ENCODE assay signal across 11 mouse cellular contexts in genomic region chr12:75648281-75648680, GRCm38 (mm10). TPM values are rescaled to one million over a fixed set of nuclear protein-coding genes. Genes with fewer than 3 reads are reported as not detected.
DNase-seq lines count a peak whose midpoint lies in the region; ATAC-seq lines count a peak whose summit lies in the region.
"Had no signal": no experiment of that assay in that cellular context is flagged by ENCODE, and none has a peak within 500 bp of the region (broad histone marks: within the 10 kb centered on the region; RNA-seq: fewer than 3 reads in every experiment).

No protein-coding gene starts in this region.

- H3K4me2 ChIP-seq in midbrain, embryonic 11.5 days = no peak overlapping the region
- H3K4me2 ChIP-seq in midbrain, embryonic 15.5 days = no peak overlapping the region
- H3K4me2 ChIP-seq: heart, embryonic 15.5 days had no signal

- peaks cover 8% of the 10 kb centered on the region for H3K36me3 ChIP-seq in midbrain, embryonic 10.5 days
- H3K36me3 ChIP-seq in midbrain, embryonic 11.5 days (ENCODE audit: control insufficient read depth, insufficient read depth, low read length) = no peaks in the 10 kb centered on the region
- H3K36me3 ChIP-seq in midbrain, embryonic 15.5 days (replicated peaks) = no peaks in the 10 kb centered on the region
- H3K36me3 ChIP-seq: heart, embryonic 15.5 days had no signal

- no peaks in the 10 kb centered on the region for H3K27me3 ChIP-seq in midbrain, embryonic 10.5 days (ENCODE audit: low read depth, poor library complexity, severe bottlenecking)
- no peaks in the 10 kb centered on the region for H3K27me3 ChIP-seq in midbrain, embryonic 11.5 days (ENCODE audit: control insufficient read depth, insufficient read depth, low read length)
- no peaks in the 10 kb centered on the region for H3K27me3 ChIP-seq in midbrain, embryonic 15.5 days (replicated peaks)
- H3K27me3 ChIP-seq: heart, embryonic 15.5 days had no signal

- ATAC-seq in midbrain, embryonic 11.5 days (ENCODE audit: low FRiP score) = no peak
- ATAC-seq in midbrain, embryonic 15.5 days (replicated peaks) = no peak

- H3K4me1 ChIP-seq in midbrain, embryonic 10.5 days = peaks cover 16% of the 10 kb centered on the region
- H3K4me1 ChIP-seq in midbrain, embryonic 11.5 days (ENCODE audit: control insufficient read depth, insufficient read depth, low read length) = peaks cover 5% of the 10 kb centered on the region; the same call in 1 of the 2 replicates
- peaks cover 16% of the 10 kb centered on the region for H3K4me1 ChIP-seq in midbrain, embryonic 15.5 days

- no peak overlapping the region for H3K4me3 ChIP-seq in midbrain, embryonic 10.5 days
- H3K4me3 ChIP-seq in midbrain, embryonic 11.5 days (ENCODE audit: low read depth, low read length) = no peak overlapping the region
- H3K4me3 ChIP-seq in midbrain, embryonic 15.5 days = no peak overlapping the region
- H3K4me3 ChIP-seq: heart, embryonic 15.5 days had no signal

- H3K9ac ChIP-seq in midbrain, embryonic 11.5 days (ENCODE audit: low read length) = no peak overlapping the region
- no peak overlapping the region for H3K9ac ChIP-seq in midbrain, embryonic 15.5 days
- H3K9ac ChIP-seq: heart, embryonic 15.5 days had no signal

- DNase-seq in heart, adult 11 months = peak; percentile 84
- no peak for DNase-seq in heart, postnatal 4 days
- DNase-seq in midbrain, embryonic 10.5 days (ENCODE audit: low spot score) = no peak
- DNase-seq in midbrain, embryonic 11.5 days (ENCODE audit: low spot score, missing footprints) = no peak
- peak; percentile 64 for DNase-seq in ZHBTc4 (ENCODE audit: low read depth, low spot score)
- no peak for DNase-seq in spleen, postnatal 14 days (ENCODE audit: low spot score in 2 of 2)
- no peak for DNase-seq in gastrocnemius, postnatal 25 days
- DNase-seq: cerebellum, adult 8-10 months; kidney, postnatal 10 days had no signal

- H3K27ac ChIP-seq in midbrain, embryonic 10.5 days (replicated peaks) = peak overlapping the region; percentile 61; the same call in 1 of the 2 replicates
- no peak overlapping the region for H3K27ac ChIP-seq in midbrain, embryonic 11.5 days (ENCODE audit: low read depth, low read length)
- H3K27ac ChIP-seq in midbrain, embryonic 15.5 days = peak overlapping the region; percentile 74
- H3K27ac ChIP-seq: heart, embryonic 15.5 days had no signal

- 56% methylated on average over 12 of the region's 12 CpGs for WGBS in midbrain, embryonic 10.5 days
- WGBS in midbrain, embryonic 11.5 days = 51% methylated on average over 12 of the region's 12 CpGs
- WGBS in midbrain, embryonic 15.5 days = 58% methylated on average over 12 of the region's 12 CpGs

- no peaks in the 10 kb centered on the region for H3K9me3 ChIP-seq in midbrain, embryonic 10.5 days (replicated peaks)
- H3K9me3 ChIP-seq in midbrain, embryonic 11.5 days (ENCODE audit: control insufficient read depth, low read length) = no peaks in the 10 kb centered on the region
- no peaks in the 10 kb centered on the region for H3K9me3 ChIP-seq in midbrain, embryonic 15.5 days
- H3K9me3 ChIP-seq: heart, embryonic 15.5 days had no signal

RNA-seq across cellular contexts. Expression of gene Wdr89, which starts 21.1 kb away (rescaled TPM):
- 1 to 10 TPM; 3.0 to 3.2 TPM for total RNA-seq in heart, postnatal 4 days (2021)
- polyA plus RNA-seq in midbrain, embryonic 10.5 days (2016; fragmentation: Nextera tagmentation; extraction: Ambion mirVana) = 10.4 and 12.8 TPM in 2 replicates
- 10.5 and 11.1 TPM in 2 replicates for polyA plus RNA-seq in midbrain, embryonic 11.5 days (2014; fragmentation: Nextera tagmentation; extraction: Ambion mirVana)
- 4.7 and 5.1 TPM in 2 replicates for polyA plus RNA-seq in midbrain, embryonic 15.5 days (2015; fragmentation: Nextera tagmentation; extraction: Ambion mirVana)
- total RNA-seq in gastrocnemius, postnatal 25 days (2021) = 1 to 10 TPM; 1.6 to 1.7 TPM

RNA-seq across cellular contexts. Expression of gene Ppp2r5e, which starts 52.2 kb away (rescaled TPM):
- total RNA-seq in heart, postnatal 4 days (2021) = 10 to 100 TPM; 35.1 to 39.1 TPM
- 15.0 and 16.2 TPM in 2 replicates for polyA plus RNA-seq in midbrain, embryonic 10.5 days (2016; fragmentation: Nextera tagmentation; extraction: Ambion mirVana)
- 22.3 and 24.7 TPM in 2 replicates for polyA plus RNA-seq in midbrain, embryonic 11.5 days (2014; fragmentation: Nextera tagmentation; extraction: Ambion mirVana)
- polyA plus RNA-seq in midbrain, embryonic 15.5 days (2015; fragmentation: Nextera tagmentation; extraction: Ambion mirVana) = 20.9 and 21.3 TPM in 2 replicates
- total RNA-seq in gastrocnemius, postnatal 25 days (2021) = 10 to 100 TPM; 25.3 to 26.7 TPM

Comparison
In these comparisons a context has a peak if more than half of its experiments do, and no peak if none do; other contexts are left out.
1. DNase-seq: peak in heart, adult 11 months (single experiment) and ZHBTc4 (single experiment); none in heart, postnatal 4 days (single experiment), midbrain, embryonic 10.5 days (single experiment), midbrain, embryonic 11.5 days (single experiment), spleen, postnatal 14 days (0 of 2) and gastrocnemius, postnatal 25 days (single experiment).